Mouse (Mus musculus): Measurements from ENCODE around the gene Cd200r4.

Gene Cd200r4

DNA sequence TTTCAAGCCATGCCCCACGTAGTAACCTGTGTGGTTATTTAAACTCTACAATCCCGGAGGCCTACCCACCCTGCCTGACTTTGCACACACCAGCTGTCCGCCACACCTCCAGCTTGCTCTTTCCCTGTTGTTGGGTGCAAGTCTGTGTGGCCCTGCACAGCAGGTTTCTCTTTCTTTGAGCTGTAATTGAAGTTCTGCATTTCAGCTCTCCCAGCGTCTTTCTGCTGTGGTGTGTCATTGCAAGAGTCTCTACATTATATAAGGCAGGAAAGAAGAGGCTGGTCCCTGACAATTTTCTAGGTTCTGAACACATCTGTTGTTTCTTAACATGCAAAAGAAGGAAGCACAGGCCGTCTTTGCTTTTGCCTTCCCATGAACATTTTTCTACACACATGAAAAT, 65.1 kb downstream of the Cd200r4 start:
- DNase-seq (ENCODE audit: low spot score in 2 of 2) = no peak

DNA sequence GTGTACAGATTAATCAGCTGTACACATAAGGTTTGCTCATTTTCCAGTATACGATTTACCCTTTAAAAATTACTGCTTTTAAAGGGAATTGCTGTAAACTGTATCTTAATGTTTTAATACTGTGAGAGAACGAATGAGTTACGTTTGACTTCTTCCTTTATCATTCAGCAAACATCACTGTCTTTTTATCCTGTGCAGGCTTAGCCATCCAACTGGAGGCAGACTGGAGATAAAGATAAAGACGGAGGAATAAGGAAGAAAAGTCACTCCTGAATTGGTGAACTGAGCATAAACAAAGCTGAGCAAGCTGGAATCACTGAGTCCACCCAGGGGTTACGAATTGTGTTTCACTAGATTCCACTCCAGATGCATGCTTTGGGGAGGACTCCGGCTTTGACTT, 66.1 kb downstream of the Cd200r4 start:
- DNase-seq (ENCODE audit: low spot score in 2 of 2) = no peak

Data from right cerebral cortex, adult 2 months (tissue).